Comparison of ENCODE assay signal across 11 mouse cellular contexts in the genomic region with DNA sequence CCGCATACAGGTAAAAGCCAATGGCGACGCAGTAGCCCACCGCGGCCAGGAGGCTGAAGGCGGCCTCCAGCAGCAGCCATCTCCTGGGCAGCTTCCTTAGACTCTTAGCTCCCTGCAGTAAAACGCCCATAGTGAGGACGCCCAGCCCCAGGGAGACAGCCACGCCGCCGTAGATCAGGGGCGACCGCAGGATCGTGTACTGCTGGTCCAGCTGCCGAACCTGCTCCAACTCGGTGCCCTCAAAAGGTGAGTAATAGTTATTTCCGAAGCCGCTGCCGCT. TPM values are rescaled to one million over a fixed set of nuclear protein-coding genes. Genes with fewer than 3 reads are reported as not detected.
DNase-seq lines count a peak whose midpoint lies in the region; ATAC-seq lines count a peak whose summit lies in the region.
"Had no signal": no experiment of that assay in that cellular context is flagged by ENCODE, and none has a peak within 500 bp of the region (broad histone marks: within the 10 kb centered on the region; RNA-seq: fewer than 3 reads in every experiment).

No protein-coding gene starts in this region.

- DNase-seq in cerebellum, postnatal 36 days = peak; percentile 15 to 25
- DNase-seq in cerebellum, adult 9-11 months = no peak
- DNase-seq in thymus, postnatal 10 days (ENCODE audit: low spot score in 2 of 2) = no peak
- DNase-seq in lung, postnatal 25 days (ENCODE audit: low spot score) = no peak
- DNase-seq: kidney, postnatal 10 days had no signal

- peak overlapping the region; percentile 77 for H3K4me2 ChIP-seq in limb, embryonic 12.5 days
- peak overlapping the region; percentile 57 for H3K4me2 ChIP-seq in stomach, embryonic 14.5 days (replicated peaks; ENCODE audit: low read depth, low read length)

- H3K27ac ChIP-seq in limb, embryonic 12.5 days = no peak overlapping the region
- no peak overlapping the region for H3K27ac ChIP-seq in stomach, embryonic 14.5 days (ENCODE audit: low read length)

- H3K9ac ChIP-seq in limb, embryonic 12.5 days (replicated peaks) = peak overlapping the region; percentile 37
- H3K9ac ChIP-seq in stomach, embryonic 14.5 days (replicated peaks; ENCODE audit: low read depth, low read length) = 0 out of 2 replicates have a peak overlapping the region, but pooled peaks have one; percentile 11

- H3K9me3 ChIP-seq in megakaryocyte, embryonic 14.5 days = no peaks in the 10 kb centered on the region
- H3K9me3 ChIP-seq in limb, embryonic 12.5 days = no peaks in the 10 kb centered on the region
- no peaks in the 10 kb centered on the region for H3K9me3 ChIP-seq in stomach, embryonic 14.5 days (ENCODE audit: control insufficient read depth, low read depth, low read length)

- no peak for ATAC-seq in megakaryocyte, adult 5-6 weeks (ENCODE audit: poor library complexity, severe bottlenecking)
- ATAC-seq in limb, embryonic 12.5 days (ENCODE audit: insufficient number of reproducible peaks, insufficient read depth, low FRiP score, low TSS enrichment, low read depth) = no peak
- ATAC-seq in stomach, embryonic 14.5 days (ENCODE audit: insufficient number of reproducible peaks, insufficient read depth, low FRiP score, low read depth) = no peak

- peaks cover 64% of the 10 kb centered on the region for H3K27me3 ChIP-seq in megakaryocyte, embryonic 14.5 days (replicated peaks)
- H3K27me3 ChIP-seq in limb, embryonic 12.5 days = peaks cover 76% of the 10 kb centered on the region
- no peaks in the 10 kb centered on the region for H3K27me3 ChIP-seq in stomach, embryonic 14.5 days (ENCODE audit: control insufficient read depth, insufficient read depth, low read length)

- peaks cover 3% of the 10 kb centered on the region for H3K36me3 ChIP-seq in megakaryocyte, embryonic 14.5 days (replicated peaks; ENCODE audit: low read length)
- peaks cover 7% of the 10 kb centered on the region for H3K36me3 ChIP-seq in limb, embryonic 12.5 days
- 0 out of 2 replicates have a peak, but pooled peaks cover 2% of the 10 kb centered on the region for H3K36me3 ChIP-seq in stomach, embryonic 14.5 days (ENCODE audit: control insufficient read depth, insufficient read depth, low read length)

- 5% methylated on average over 19 of the region's 19 CpGs for WGBS in limb, embryonic 12.5 days
- 3% methylated on average over 19 of the region's 19 CpGs for WGBS in stomach, embryonic 14.5 days

- peaks cover 18% of the 10 kb centered on the region for H3K4me1 ChIP-seq in megakaryocyte, embryonic 14.5 days
- peaks cover 28% of the 10 kb centered on the region for H3K4me1 ChIP-seq in limb, embryonic 12.5 days (replicated peaks)
- H3K4me1 ChIP-seq in stomach, embryonic 14.5 days (ENCODE audit: control insufficient read depth, insufficient read depth, low read length) = no peaks in the 10 kb centered on the region

- peak overlapping the region; percentile 76 for H3K4me3 ChIP-seq in megakaryocyte, embryonic 14.5 days (replicated peaks)
- H3K4me3 ChIP-seq in limb, embryonic 12.5 days (replicated peaks) = peak overlapping the region; percentile 40
- H3K4me3 ChIP-seq in stomach, embryonic 14.5 days (ENCODE audit: low read depth, low read length) = peak overlapping the region; percentile 19

RNA-seq across cellular contexts. Expression of gene Marveld3, which starts 13.8 kb away (rescaled TPM):
- not detected in 2 replicates for polyA plus RNA-seq in megakaryocyte, embryonic 14.5 days (2012; ENCODE audit: insufficient read depth, low replicate concordance)
- not detected in 2 replicates for total RNA-seq in megakaryocyte, adult 5-6 weeks (2015)
- not detected in 2 replicates for total RNA-seq in megakaryocyte, adult 5-6 weeks (2017)
- polyA plus RNA-seq in limb, embryonic 12.5 days (2016; fragmentation: Nextera tagmentation; extraction: Ambion mirVana) = 0.50 and 0.79 TPM in 2 replicates
- polyA plus RNA-seq in stomach, embryonic 14.5 days (2014; fragmentation: Nextera tagmentation; extraction: Ambion mirVana) = 2.3 and 4.5 TPM in 2 replicates
- polyA plus RNA-seq: C2C12 had no signal

RNA-seq across cellular contexts. Expression of gene Tat, which starts 42.0 kb away (rescaled TPM):
- not detected in 2 replicates for polyA plus RNA-seq in megakaryocyte, embryonic 14.5 days (2012; ENCODE audit: insufficient read depth, low replicate concordance)
- not detected in 2 replicates for total RNA-seq in megakaryocyte, adult 5-6 weeks (2015)
- total RNA-seq in megakaryocyte, adult 5-6 weeks (2017) = not detected in 2 replicates
- not detected in 2 replicates for polyA plus RNA-seq in limb, embryonic 12.5 days (2016; fragmentation: Nextera tagmentation; extraction: Ambion mirVana)
- not detected in 2 replicates for polyA plus RNA-seq in stomach, embryonic 14.5 days (2014; fragmentation: Nextera tagmentation; extraction: Ambion mirVana)
- polyA plus RNA-seq: C2C12; spleen, adult 2 months had no signal

Comparison
In these comparisons a context has a peak if more than half of its experiments do, and no peak if none do; other contexts are left out.
1. DNase-seq: peak in cerebellum, postnatal 36 days (2 of 2); none in cerebellum, adult 9-11 months (single experiment), thymus, postnatal 10 days (0 of 2) and lung, postnatal 25 days (single experiment).
2. H3K4me3 ChIP-seq: peak in every context shown above with its lines; median percentile 76 in megakaryocyte, embryonic 14.5 days; 40 in limb, embryonic 12.5 days; 19 in stomach, embryonic 14.5 days.